Mouse (Mus musculus): ENCODE measurements around the gene Slc22a15. TPM values are rescaled to one million over a fixed set of nuclear protein-coding genes. Genes with fewer than 3 reads are reported as not detected.

Gene Slc22a15
- polyA plus RNA-seq, 1 experiment from 2014 or later = 5.1 TPM

DNA sequence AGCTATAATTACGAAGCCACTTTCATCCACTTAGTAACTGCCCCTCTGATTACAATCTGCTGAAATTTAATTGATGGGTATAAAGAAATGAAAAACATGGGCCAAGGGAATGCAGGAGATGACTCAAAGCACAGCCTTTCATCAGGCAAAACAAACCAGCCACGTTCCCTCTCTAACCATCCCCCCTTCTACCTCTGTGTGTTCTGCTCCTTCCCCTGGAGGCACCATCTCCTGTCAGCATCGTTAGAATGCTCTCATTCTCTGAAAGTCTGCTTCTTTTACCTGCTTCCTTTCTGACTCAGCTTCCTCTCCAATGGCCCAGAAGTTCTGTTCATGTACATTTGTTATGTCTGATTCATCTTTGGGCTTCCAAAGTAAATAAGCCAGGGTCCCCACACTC lies 6.6 kb downstream of the Slc22a15 start:
- H3K9me3 ChIP-seq (ENCODE audit: low read depth, low read length) = no peaks in the 10 kb centered on the region
- no peak overlapping the region for H3K9ac ChIP-seq
- WGBS = 36% methylated on average over 3 of the region's 3 CpGs
- H3K27ac ChIP-seq (ENCODE audit: low read depth) = no peak overlapping the region
- no peaks in the 10 kb centered on the region for H3K4me1 ChIP-seq (ENCODE audit: insufficient read depth)
- peaks cover 9% of the 10 kb centered on the region; the same call in 1 of the 2 replicates for H3K36me3 ChIP-seq (ENCODE audit: insufficient read depth)
- no peak overlapping the region for H3K4me3 ChIP-seq (ENCODE audit: low read depth, low read length)
- DNase-seq (no peak), ATAC-seq (ENCODE audit: insufficient read depth) (no peak)
- H3K27me3 ChIP-seq (ENCODE audit: insufficient read depth, low read length) = no peaks in the 10 kb centered on the region
- TF ChIP-seq CTCF (IDR thresholded peaks at IDR 0.05; ENCODE audit: low read depth) = no peak
- H3K4me2 ChIP-seq = no peak overlapping the region

DNA sequence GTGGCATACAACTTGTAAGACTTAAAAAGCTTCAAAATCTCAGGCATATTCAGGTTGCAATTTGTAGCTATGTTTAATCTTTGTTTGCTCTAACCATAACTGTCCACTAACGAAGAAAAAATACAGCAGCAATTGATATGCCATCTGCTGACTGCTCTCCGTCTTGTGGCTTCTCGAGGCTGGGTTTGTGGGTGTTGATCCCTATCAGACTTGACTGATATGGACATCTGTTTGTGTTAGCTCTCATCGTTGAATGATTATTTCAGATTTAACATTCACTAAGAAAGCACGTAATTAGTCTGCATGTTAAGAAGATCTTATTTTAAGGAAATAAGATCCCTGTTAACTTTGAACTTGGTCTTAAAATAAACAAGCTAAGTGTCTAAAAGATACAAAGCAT lies 7.7 kb downstream of the Slc22a15 start:
- DNase-seq = no peak
- TF ChIP-seq CTCF (IDR thresholded peaks at IDR 0.05; ENCODE audit: low read depth) = no peak
- Histone ChIP-seq H3K4me3 (ENCODE audit: low read depth, low read length) (no peak overlapping the region), H3K4me1 (ENCODE audit: insufficient read depth) (no peaks in the 10 kb centered on the region), H3K27me3 (ENCODE audit: insufficient read depth, low read length) (no peaks in the 10 kb centered on the region), H3K36me3 (ENCODE audit: insufficient read depth) (peaks cover 9% of the 10 kb centered on the region; the same call in 1 of the 2 replicates), H3K9me3 (ENCODE audit: low read depth, low read length) (no peaks in the 10 kb centered on the region), H3K27ac (ENCODE audit: low read depth) (no peak overlapping the region), H3K9ac (no peak overlapping the region), H3K4me2 (no peak overlapping the region)
- 41% methylated on average over 5 of the region's 5 CpGs for WGBS
- no peak for ATAC-seq (ENCODE audit: insufficient read depth)

DNA sequence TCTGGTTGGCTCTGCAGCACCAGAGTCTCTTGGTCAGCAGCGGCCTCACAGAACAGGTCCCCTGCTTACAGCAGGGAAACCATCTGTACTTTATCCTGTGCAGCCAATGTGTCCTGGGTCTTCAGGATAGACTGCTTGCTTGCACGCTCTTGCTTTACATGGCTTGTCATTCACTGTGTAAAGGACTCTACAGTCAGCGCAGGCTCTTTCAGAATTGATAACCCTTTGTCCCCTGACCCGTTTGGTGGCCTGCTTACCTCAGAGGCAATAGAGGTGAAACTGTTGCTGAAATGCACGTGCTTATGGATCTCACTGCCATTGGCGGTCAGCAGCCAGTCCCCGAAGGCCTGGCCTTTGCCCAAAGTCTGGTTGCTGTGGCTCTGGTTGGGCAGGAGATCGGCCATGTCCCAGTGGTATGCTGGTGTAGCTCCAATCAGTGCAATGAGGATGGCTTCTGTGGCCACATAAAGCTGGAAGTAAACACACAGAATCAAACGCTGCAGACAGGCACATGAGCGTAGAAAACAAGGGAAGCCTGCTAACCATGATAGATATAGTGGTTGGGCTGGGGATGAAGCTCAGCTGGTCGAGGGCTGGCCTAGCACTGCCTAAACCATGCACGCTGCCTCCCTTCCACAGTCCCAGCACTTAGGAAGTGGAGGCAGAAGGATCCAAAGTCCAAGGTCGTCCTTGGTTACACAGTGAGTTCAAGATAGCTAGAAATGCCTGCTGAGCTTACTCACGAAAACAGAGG lies 9.0 kb downstream of the Slc22a15 start:
- WGBS = 56% methylated on average over 14 of the region's 14 CpGs
- no peak for ATAC-seq (ENCODE audit: insufficient read depth)
- no peak for TF ChIP-seq CTCF (IDR thresholded peaks at IDR 0.05; ENCODE audit: low read depth)

DNA sequence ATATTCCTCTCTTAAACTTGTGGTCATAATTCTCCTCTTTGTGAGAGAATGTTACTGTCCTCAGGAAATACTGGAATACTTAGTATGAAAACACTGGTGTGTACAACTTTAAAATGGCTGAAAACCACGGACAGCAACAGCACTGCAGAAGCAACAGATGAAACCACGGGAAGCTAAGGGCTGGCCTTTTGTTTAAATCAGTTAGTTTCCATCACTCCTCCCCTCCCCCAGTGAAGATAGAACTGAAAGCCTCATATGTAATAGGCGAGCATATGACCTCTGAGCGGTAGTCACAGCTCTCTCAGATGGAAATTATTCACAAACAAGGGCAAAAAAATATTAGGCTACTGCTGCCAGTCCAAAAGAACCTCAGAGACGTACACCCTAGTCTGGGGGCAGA lies 10.0 kb downstream of the Slc22a15 start:
- H3K4me1 ChIP-seq (ENCODE audit: insufficient read depth) = no peaks in the 10 kb centered on the region
- no peak overlapping the region for H3K27ac ChIP-seq (ENCODE audit: low read depth)
- no peaks in the 10 kb centered on the region for H3K27me3 ChIP-seq (ENCODE audit: insufficient read depth, low read length)
- H3K9ac ChIP-seq = no peak overlapping the region
- H3K36me3 ChIP-seq (ENCODE audit: insufficient read depth) = peaks cover 12% of the 10 kb centered on the region; the same call in 1 of the 2 replicates
- 65% methylated on average over 5 of the region's 5 CpGs for WGBS
- H3K4me2 ChIP-seq = no peak overlapping the region
- TF ChIP-seq CTCF (IDR thresholded peaks at IDR 0.05; ENCODE audit: low read depth) = no peak
- DNase-seq (no peak), ATAC-seq (ENCODE audit: insufficient read depth) (no peak)
- H3K4me3 ChIP-seq (ENCODE audit: low read depth, low read length) = no peak overlapping the region
- no peaks in the 10 kb centered on the region for H3K9me3 ChIP-seq (ENCODE audit: low read depth, low read length)

More for the DNA sequence above, 9.0 kb downstream of the Slc22a15 start:
- Histone ChIP-seq H3K4me1 (ENCODE audit: insufficient read depth) (no peaks in the 10 kb centered on the region), H3K36me3 (ENCODE audit: insufficient read depth) (peaks cover 9% of the 10 kb centered on the region; the same call in 1 of the 2 replicates), H3K9me3 (ENCODE audit: low read depth, low read length) (no peaks in the 10 kb centered on the region), H3K4me2 (no peak overlapping the region), H3K4me3 (ENCODE audit: low read depth, low read length) (no peak overlapping the region), H3K9ac (no peak overlapping the region), H3K27ac (ENCODE audit: low read depth) (no peak overlapping the region), H3K27me3 (ENCODE audit: insufficient read depth, low read length) (no peaks in the 10 kb centered on the region)
- peak; percentile 45 for DNase-seq

DNA sequence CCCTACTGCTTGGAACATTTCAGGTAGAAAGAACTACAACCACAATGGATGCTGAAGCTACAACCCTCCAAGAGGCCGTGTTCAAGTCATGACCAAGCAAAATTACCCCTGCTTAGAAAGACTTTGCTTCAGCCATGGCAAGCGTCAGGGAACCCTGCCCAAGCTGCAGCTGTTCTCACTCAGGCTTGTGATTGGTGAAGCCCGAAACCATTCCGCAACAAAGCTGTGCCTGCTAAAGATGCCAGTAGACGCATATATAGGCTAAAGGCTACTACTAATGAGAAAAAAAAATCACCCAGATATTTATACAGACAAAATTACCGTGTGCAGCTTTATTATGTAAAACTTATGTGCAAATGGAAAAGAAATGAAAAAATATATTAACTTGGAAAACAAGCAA lies 12.2 kb downstream of the Slc22a15 start:
- Histone ChIP-seq H3K4me2 (no peak overlapping the region), H3K4me3 (ENCODE audit: low read depth, low read length) (no peak overlapping the region), H3K9me3 (ENCODE audit: low read depth, low read length) (no peaks in the 10 kb centered on the region), H3K4me1 (ENCODE audit: insufficient read depth) (no peaks in the 10 kb centered on the region), H3K27ac (ENCODE audit: low read depth) (no peak overlapping the region), H3K36me3 (ENCODE audit: insufficient read depth) (peaks cover 12% of the 10 kb centered on the region; the same call in 1 of the 2 replicates), H3K9ac (no peak overlapping the region), H3K27me3 (ENCODE audit: insufficient read depth, low read length) (no peaks in the 10 kb centered on the region)
- WGBS = 74% methylated on average over 6 of the region's 6 CpGs
- DNase-seq (no peak), ATAC-seq (ENCODE audit: insufficient read depth) (no peak)
- no peak for TF ChIP-seq CTCF (IDR thresholded peaks at IDR 0.05; ENCODE audit: low read depth)

DNA sequence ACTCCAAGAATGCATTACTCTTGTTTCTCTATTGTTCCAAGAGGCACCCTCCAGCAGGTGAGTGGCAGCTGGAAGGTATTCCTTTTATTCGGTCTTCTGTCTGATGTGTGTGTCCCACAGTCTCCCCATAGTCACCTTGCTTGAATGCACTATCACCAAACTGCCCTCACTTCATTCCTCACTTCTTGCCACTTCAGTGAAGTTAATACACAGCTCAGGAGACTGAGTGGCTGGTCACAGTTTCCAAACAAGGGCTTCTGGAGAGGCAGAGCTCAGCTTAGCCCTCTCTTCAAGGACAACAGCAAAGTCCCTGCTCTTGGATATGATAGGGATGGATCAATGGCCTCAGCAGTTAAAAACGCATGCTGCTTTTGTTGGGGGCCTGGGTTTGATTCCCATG lies 17.2 kb downstream of the Slc22a15 start:
- H3K27me3 ChIP-seq (ENCODE audit: insufficient read depth, low read length) = no peaks in the 10 kb centered on the region
- H3K27ac ChIP-seq (ENCODE audit: low read depth) = peak overlapping the region; percentile 38; the same call in 1 of the 2 replicates
- 48% methylated on average over 2 of the region's 2 CpGs for WGBS
- no peak for ATAC-seq (ENCODE audit: insufficient read depth)
- H3K4me3 ChIP-seq (ENCODE audit: low read depth, low read length) = no peak overlapping the region
- 0 out of 2 replicates have a peak, but pooled peaks cover 3% of the 10 kb centered on the region for H3K36me3 ChIP-seq (ENCODE audit: insufficient read depth)
- DNase-seq = no peak
- no peaks in the 10 kb centered on the region for H3K4me1 ChIP-seq (ENCODE audit: insufficient read depth)
- H3K9ac ChIP-seq = no peak overlapping the region
- H3K9me3 ChIP-seq (ENCODE audit: low read depth, low read length) = no peaks in the 10 kb centered on the region
- no peak for TF ChIP-seq CTCF (IDR thresholded peaks at IDR 0.05; ENCODE audit: low read depth)
- no peak overlapping the region for H3K4me2 ChIP-seq

DNA sequence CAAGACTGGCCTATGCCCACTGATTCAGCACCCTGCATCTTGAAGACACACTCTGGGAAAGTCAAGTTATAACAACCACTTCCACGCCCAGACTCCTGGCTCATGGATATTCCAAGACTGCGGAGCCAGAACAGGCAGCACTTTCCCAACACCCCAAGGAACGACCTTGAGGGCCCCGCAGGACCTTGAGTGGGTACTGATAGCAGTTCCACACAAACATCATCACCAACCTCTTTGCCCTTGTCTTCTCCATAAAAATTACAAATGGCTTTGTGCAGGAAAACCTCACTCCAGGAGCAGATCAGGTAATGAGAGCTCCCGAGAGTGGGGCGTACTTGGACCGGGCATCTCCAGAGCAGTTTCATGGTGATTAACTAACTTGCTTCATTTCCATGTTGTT lies 19.5 kb downstream of the Slc22a15 start:
- Histone ChIP-seq H3K4me3 (ENCODE audit: low read depth, low read length) (no peak overlapping the region), H3K9me3 (ENCODE audit: low read depth, low read length) (no peaks in the 10 kb centered on the region), H3K4me2 (no peak overlapping the region), H3K36me3 (ENCODE audit: insufficient read depth) (no peaks in the 10 kb centered on the region), H3K4me1 (ENCODE audit: insufficient read depth) (no peaks in the 10 kb centered on the region), H3K9ac (no peak overlapping the region), H3K27me3 (ENCODE audit: insufficient read depth, low read length) (no peaks in the 10 kb centered on the region), H3K27ac (ENCODE audit: low read depth) (no peak overlapping the region)
- ATAC-seq (ENCODE audit: insufficient read depth) = no peak
- no peak for DNase-seq
- WGBS = 78% methylated on average over 7 of the region's 7 CpGs
- TF ChIP-seq CTCF (IDR thresholded peaks at IDR 0.05; ENCODE audit: low read depth) = no peak

Measured in lung, embryonic 14.5 days (tissue).